In the genomic region with DNA sequence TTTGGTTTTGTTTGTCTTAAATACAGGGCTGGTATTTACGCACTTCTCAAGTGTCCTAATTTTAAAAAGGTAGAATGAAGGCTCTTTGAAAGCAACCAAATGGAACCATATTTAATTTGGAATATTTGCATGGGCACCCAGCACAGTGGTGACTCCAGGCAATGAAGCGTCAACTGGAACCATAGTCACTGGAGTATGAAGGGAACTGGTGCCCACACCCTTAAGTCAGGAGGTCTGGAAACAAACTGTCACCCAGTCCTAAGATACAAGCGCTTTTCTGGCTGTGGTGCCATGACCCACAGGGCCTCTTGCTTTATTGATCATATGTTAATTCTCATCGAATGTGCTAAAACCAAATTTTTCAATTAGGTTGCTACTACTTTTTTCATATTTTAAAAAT, we compare ENCODE assay signal across 21 mouse cellular contexts. TPM values are rescaled to one million over a fixed set of nuclear protein-coding genes. Genes with fewer than 3 reads are reported as not detected.
DNase-seq lines count a peak whose midpoint lies in the region; ATAC-seq and TF ChIP-seq lines count a peak whose summit lies in the region.
"Had no signal": no experiment of that assay in that cellular context is flagged by ENCODE, and none has a peak within 500 bp of the region (broad histone marks: within the 10 kb centered on the region; RNA-seq: fewer than 3 reads in every experiment).

No protein-coding gene starts in this region.

- no peaks in the 10 kb centered on the region for H3K27me3 ChIP-seq in kidney, adult 2 months (replicated peaks; ENCODE audit: control insufficient read depth, insufficient read depth, low read length)
- H3K27me3 ChIP-seq in splenic B cell, adult 2 months (ENCODE audit: control insufficient read depth, insufficient read depth, low read length, poor library complexity, severe bottlenecking): no peaks in the 10 kb centered on the region
- H3K27me3 ChIP-seq in intestine, embryonic 15.5 days (replicated peaks): no peaks in the 10 kb centered on the region
- H3K27me3 ChIP-seq: embryonic facial prominence, embryonic 12.5 days; forebrain, embryonic 12.5 days; Patski had no signal

- DNase-seq in kidney, adult 2 months: peak; percentile 55
- DNase-seq in kidney, adult 18-20 months: no peak
- DNase-seq in A20 (ENCODE audit: low read depth, low spot score): peak; percentile 79
- peak; percentile 53 for DNase-seq in splenic B cell, adult 2 months (ENCODE audit: low read depth, low spot score)
- DNase-seq: adrenal gland, adult 8-10 months; adrenal gland, postnatal 14 days; adrenal gland, postnatal 36 days; cerebellum, adult 11-12 months; cerebellum, adult 2 months; cerebellum, adult 9-10 months; cerebellum, postnatal 25 days had no signal

- no peak overlapping the region for H3K4me3 ChIP-seq in kidney, adult 2 months (ENCODE audit: insufficient read depth, low read depth, low read length)
- no peak overlapping the region for H3K4me3 ChIP-seq in intestine, embryonic 15.5 days (replicated peaks)
- H3K4me3 ChIP-seq: embryonic facial prominence, embryonic 10.5 days; embryonic facial prominence, embryonic 12.5 days; erythroblast, embryonic 14.5 days; forebrain, embryonic 10.5 days; forebrain, embryonic 12.5 days had no signal

- 62% methylated on average over 4 of the region's 4 CpGs for WGBS in kidney, adult 2 months
- WGBS in intestine, embryonic 15.5 days: 93% methylated on average over 4 of the region's 4 CpGs

- H3K4me1 ChIP-seq in kidney, adult 2 months (ENCODE audit: control insufficient read depth, insufficient read depth, low read length): peaks cover 14% of the 10 kb centered on the region; the same call in 1 of the 2 replicates
- no peaks in the 10 kb centered on the region for H3K4me1 ChIP-seq in intestine, embryonic 15.5 days (replicated peaks)
- H3K4me1 ChIP-seq: embryonic facial prominence, embryonic 10.5 days; embryonic facial prominence, embryonic 12.5 days; forebrain, embryonic 10.5 days; forebrain, embryonic 12.5 days had no signal

- no peak overlapping the region for H3K9ac ChIP-seq in intestine, embryonic 15.5 days
- H3K9ac ChIP-seq: embryonic facial prominence, embryonic 12.5 days; forebrain, embryonic 12.5 days had no signal

- no peak for ATAC-seq in intestine, embryonic 15.5 days
- ATAC-seq: activated CD4-positive, CD25-positive, alpha-beta regulatory T cell, adult 4 months; forebrain, embryonic 14.5 days; Patski had no signal

- H3K9me3 ChIP-seq in intestine, embryonic 15.5 days: no peaks in the 10 kb centered on the region
- H3K9me3 ChIP-seq: embryonic facial prominence, embryonic 10.5 days; embryonic facial prominence, embryonic 12.5 days; forebrain, embryonic 10.5 days; forebrain, embryonic 12.5 days; G1E had no signal

- no peak overlapping the region for H3K4me2 ChIP-seq in intestine, embryonic 15.5 days (replicated peaks)
- H3K4me2 ChIP-seq: embryonic facial prominence, embryonic 12.5 days; forebrain, embryonic 12.5 days had no signal

- TF ChIP-seq CTCF in kidney, adult 2 months (conservative IDR thresholded peaks at IDR 0.05; ENCODE audit: insufficient read depth, insufficient read length, low read depth, low read length): no peak

- H3K27ac ChIP-seq in kidney, adult 2 months (ENCODE audit: insufficient read depth, low read depth, low read length): peak overlapping the region; percentile 52; the same call in 1 of the 2 replicates
- H3K27ac ChIP-seq in intestine, embryonic 15.5 days: no peak overlapping the region
- H3K27ac ChIP-seq: embryonic facial prominence, embryonic 10.5 days; embryonic facial prominence, embryonic 12.5 days; forebrain, embryonic 10.5 days; forebrain, embryonic 12.5 days had no signal

- TF ChIP-seq POLR2A in kidney, adult 2 months (IDR thresholded peaks at IDR 0.05; ENCODE audit: low read depth, low read length): no peak

- H3K36me3 ChIP-seq in kidney, adult 2 months (ENCODE audit: control insufficient read depth, insufficient read depth, low read length): no peaks in the 10 kb centered on the region
- H3K36me3 ChIP-seq in splenic B cell, adult 2 months (ENCODE audit: control insufficient read depth, insufficient read depth, low read length, poor library complexity, severe bottlenecking): no peaks in the 10 kb centered on the region
- no peaks in the 10 kb centered on the region for H3K36me3 ChIP-seq in intestine, embryonic 15.5 days
- H3K36me3 ChIP-seq: embryonic facial prominence, embryonic 10.5 days; embryonic facial prominence, embryonic 12.5 days; forebrain, embryonic 10.5 days; forebrain, embryonic 12.5 days; G1E had no signal

RNA-seq across cellular contexts. Expression of gene Rassf6, which starts 13.0 kb away (rescaled TPM):
- 10.4 and 11.4 TPM in 2 replicates for polyA plus RNA-seq in kidney, adult 2 months (2012; rRNA removed)
- 26.9 and 29.0 TPM in 2 replicates for polyA plus RNA-seq in intestine, embryonic 15.5 days (2015; fragmentation: Nextera tagmentation; extraction: Ambion mirVana)
- polyA plus RNA-seq: erythroblast, embryonic 14.5 days; G1E had no signal
